Mouse (Mus musculus): ENCODE data around the gene Zfp318. TPM values are rescaled to one million over a fixed set of nuclear protein-coding genes. Genes with fewer than 3 reads are reported as not detected.

Gene Zfp318
- total and polyA plus RNA-seq, 3 experiments, result 7.1 to 15.6 (median 14.9) TPM

DNA sequence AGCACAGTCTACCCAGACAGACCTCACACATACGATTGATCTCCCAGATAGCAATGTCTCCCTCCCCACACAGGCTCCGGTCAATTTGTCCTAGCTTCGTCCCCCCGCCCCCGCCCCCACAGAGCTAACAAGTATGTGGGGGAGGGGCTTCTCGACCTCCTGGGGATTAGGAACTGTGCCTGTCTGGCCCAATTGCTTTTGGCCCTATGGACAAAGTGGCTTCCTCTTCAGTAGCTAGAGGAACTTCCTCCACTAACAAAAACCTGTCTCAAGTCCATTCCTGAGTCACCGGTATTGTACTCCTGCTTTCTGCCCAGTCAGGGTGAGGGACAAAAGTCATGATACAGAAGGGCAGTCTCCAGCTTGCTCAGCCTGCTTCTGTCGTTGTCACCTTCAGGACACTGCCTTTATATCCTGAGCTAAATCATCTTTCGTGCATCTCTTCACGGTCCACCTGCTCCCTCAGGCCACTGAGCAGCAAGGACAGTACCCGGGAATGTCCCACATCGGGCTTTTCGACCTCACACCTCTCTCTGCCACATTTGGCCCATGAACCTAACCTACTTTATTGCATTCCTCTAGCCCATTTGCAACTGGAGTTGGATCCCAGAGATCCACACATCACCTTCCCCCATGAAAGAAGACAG, 69.9 kb downstream of the Zfp318 start:
- no peak overlapping the region for H3K4me3 ChIP-seq
- no peak for DNase-seq
- H3K36me3 ChIP-seq (ENCODE audit: control insufficient read depth, insufficient read depth, low read length), result no peaks in the 10 kb centered on the region
- peaks cover 1% of the 10 kb centered on the region; the same call in 1 of the 2 replicates for H3K4me1 ChIP-seq (ENCODE audit: control insufficient read depth, insufficient read depth, low read length)
- 29% methylated on average over 13 of the region's 13 CpGs for WGBS
- H3K27me3 ChIP-seq (ENCODE audit: control insufficient read depth, insufficient read depth, low read length), result peaks cover 9% of the 10 kb centered on the region
- intact Hi-C loops (cut with DNase I), result no loop called here
- H3K9ac ChIP-seq (ENCODE audit: low read depth, low read length), result no peak overlapping the region
- no peak overlapping the region for H3K27ac ChIP-seq
- no peak for TF ChIP-seq EP300 (IDR thresholded peaks at IDR 0.05; ENCODE audit: insufficient read depth, low read depth, low read length)
- TF ChIP-seq POLR2A (IDR thresholded peaks at IDR 0.05; ENCODE audit: insufficient read depth, low read depth, low read length), result no peak
- TF ChIP-seq CTCF (IDR thresholded peaks at IDR 0.05), result no peak
- H3K79me2 ChIP-seq (replicated peaks; ENCODE audit: control insufficient read depth, insufficient read depth, low read length), result no peaks in the 10 kb centered on the region

- Histone ChIP-seq H3K79me2 (replicated peaks; ENCODE audit: control insufficient read depth, insufficient read depth, low read length) (no peaks in the 10 kb centered on the region), H3K4me1 (ENCODE audit: control insufficient read depth, insufficient read depth, low read length) (peaks cover 1% of the 10 kb centered on the region; the same call in 1 of the 2 replicates), H3K27ac (no peak overlapping the region), H3K9ac (ENCODE audit: low read depth, low read length) (no peak overlapping the region), H3K36me3 (ENCODE audit: control insufficient read depth, insufficient read depth, low read length) (no peaks in the 10 kb centered on the region), H3K4me3 (no peak overlapping the region), H3K27me3 (ENCODE audit: control insufficient read depth, insufficient read depth, low read length) (peaks cover 9% of the 10 kb centered on the region)
- WGBS, result 10% methylated on average over 26 of the region's 26 CpGs
- no peak for DNase-seq
- TF ChIP-seq EP300 (IDR thresholded peaks at IDR 0.05; ENCODE audit: insufficient read depth, low read depth, low read length) (no peak), CTCF (IDR thresholded peaks at IDR 0.05) (peak; percentile 9; the same call in 1 of the 2 replicates)
- intact Hi-C loops (cut with DNase I), result no loop called here
These were observed 70.5 kb downstream of the Zfp318 start for GRCm38 (mm10) chr17:46453970-46454411.

- intact Hi-C loops (cut with DNase I), result no loop called here
- Histone ChIP-seq H3K9ac (ENCODE audit: low read depth, low read length) (no peak overlapping the region), H3K79me2 (replicated peaks; ENCODE audit: control insufficient read depth, insufficient read depth, low read length) (no peaks in the 10 kb centered on the region), H3K27ac (no peak overlapping the region), H3K36me3 (ENCODE audit: control insufficient read depth, insufficient read depth, low read length) (no peaks in the 10 kb centered on the region), H3K27me3 (ENCODE audit: control insufficient read depth, insufficient read depth, low read length) (peaks cover 9% of the 10 kb centered on the region), H3K4me1 (ENCODE audit: control insufficient read depth, insufficient read depth, low read length) (peaks cover 1% of the 10 kb centered on the region; the same call in 1 of the 2 replicates), H3K4me3 (no peak overlapping the region)
- no peak for DNase-seq
- TF ChIP-seq EP300 (IDR thresholded peaks at IDR 0.05; ENCODE audit: insufficient read depth, low read depth, low read length), result no peak
- no peak for TF ChIP-seq CTCF (IDR thresholded peaks at IDR 0.05)
- no peak for TF ChIP-seq POLR2A (IDR thresholded peaks at IDR 0.05; ENCODE audit: insufficient read depth, low read depth, low read length)
- WGBS, result 12% methylated on average over 9 of the region's 9 CpGs
These were observed 71.0 kb downstream of the Zfp318 start for GRCm38 (mm10) chr17:46454539-46454938.

DNA sequence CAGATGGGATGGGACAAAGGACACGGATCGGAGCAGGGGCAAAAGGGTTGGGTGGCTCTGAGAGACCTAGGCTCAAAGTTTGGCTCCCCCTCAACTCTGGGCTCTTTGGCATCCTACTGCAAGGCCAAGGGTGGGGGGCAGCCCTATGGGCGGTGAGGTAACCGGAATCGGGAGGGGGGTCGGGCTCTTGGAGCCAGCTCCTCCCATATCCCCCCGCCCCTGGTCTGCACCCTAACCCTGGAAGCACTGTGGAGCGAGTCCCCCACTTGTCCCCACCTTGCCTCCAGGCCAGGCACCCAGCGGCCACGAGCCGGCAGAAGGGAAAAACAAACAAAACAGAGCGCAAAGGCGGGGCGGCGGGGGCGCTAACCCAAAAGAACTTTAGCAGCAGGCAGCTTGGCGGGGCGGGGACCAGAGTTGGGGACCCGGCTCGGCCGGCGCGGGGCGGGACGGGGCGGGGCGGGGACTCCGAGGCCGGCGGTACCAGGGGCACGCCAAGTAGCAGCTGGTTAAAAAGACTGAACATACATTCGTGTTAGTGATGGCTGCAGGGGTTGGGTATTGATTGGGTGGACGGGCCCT, 71.7 kb downstream of the Zfp318 start:
- 3% methylated on average over 33 of the region's 33 CpGs for WGBS
- no peaks in the 10 kb centered on the region for H3K36me3 ChIP-seq (ENCODE audit: control insufficient read depth, insufficient read depth, low read length)
- H3K4me1 ChIP-seq (ENCODE audit: control insufficient read depth, insufficient read depth, low read length), result peaks cover 1% of the 10 kb centered on the region; the same call in 1 of the 2 replicates
- intact Hi-C loops (cut with DNase I), result no loop called here
- no peak for DNase-seq
- peak overlapping the region; percentile 43 for H3K9ac ChIP-seq (ENCODE audit: low read depth, low read length)
- H3K4me3 ChIP-seq, result peak overlapping the region; percentile 32; the same call in 1 of the 2 replicates
- no peak overlapping the region for H3K27ac ChIP-seq
- no peaks in the 10 kb centered on the region for H3K79me2 ChIP-seq (replicated peaks; ENCODE audit: control insufficient read depth, insufficient read depth, low read length)
- TF ChIP-seq CTCF (IDR thresholded peaks at IDR 0.05) (no peak), POLR2A (IDR thresholded peaks at IDR 0.05; ENCODE audit: insufficient read depth, low read depth, low read length) (no peak), EP300 (IDR thresholded peaks at IDR 0.05; ENCODE audit: insufficient read depth, low read depth, low read length) (no peak)
- peaks cover 9% of the 10 kb centered on the region for H3K27me3 ChIP-seq (ENCODE audit: control insufficient read depth, insufficient read depth, low read length)

DNA sequence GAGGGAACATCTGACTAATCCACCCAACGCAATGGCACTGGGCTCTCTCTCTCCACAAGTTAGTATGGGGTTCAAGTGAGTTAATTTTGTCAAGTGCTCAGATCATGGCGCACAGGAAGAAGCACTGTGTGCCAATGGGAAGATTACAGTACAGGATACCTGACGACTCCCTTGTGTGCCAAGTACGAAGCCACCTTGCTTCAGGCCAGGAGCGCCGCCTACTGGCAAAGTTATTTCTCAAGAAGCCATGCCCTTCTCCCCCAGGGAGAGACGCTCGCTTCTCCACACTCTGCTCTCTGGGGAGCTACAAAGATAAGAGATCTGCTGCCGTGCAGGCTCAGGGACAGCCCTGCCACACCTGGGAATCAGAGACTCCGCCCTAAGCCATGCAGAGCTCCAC, 74.3 kb downstream of the Zfp318 start:
- Histone ChIP-seq H3K4me3 (no peak overlapping the region), H3K9ac (ENCODE audit: low read depth, low read length) (no peak overlapping the region), H3K27me3 (ENCODE audit: control insufficient read depth, insufficient read depth, low read length) (peaks cover 9% of the 10 kb centered on the region), H3K4me1 (ENCODE audit: control insufficient read depth, insufficient read depth, low read length) (peaks cover 1% of the 10 kb centered on the region; the same call in 1 of the 2 replicates), H3K27ac (no peak overlapping the region), H3K79me2 (replicated peaks; ENCODE audit: control insufficient read depth, insufficient read depth, low read length) (no peaks in the 10 kb centered on the region), H3K36me3 (ENCODE audit: control insufficient read depth, insufficient read depth, low read length) (no peaks in the 10 kb centered on the region)
- no peak for DNase-seq
- intact Hi-C loops (cut with DNase I), result no loop called here
- WGBS, result 25% methylated on average over 10 of the region's 10 CpGs
- TF ChIP-seq CTCF (IDR thresholded peaks at IDR 0.05), result peak; percentile 54
- TF ChIP-seq EP300 (IDR thresholded peaks at IDR 0.05; ENCODE audit: insufficient read depth, low read depth, low read length), result no peak
- TF ChIP-seq POLR2A (IDR thresholded peaks at IDR 0.05; ENCODE audit: insufficient read depth, low read depth, low read length), result no peak

DNA sequence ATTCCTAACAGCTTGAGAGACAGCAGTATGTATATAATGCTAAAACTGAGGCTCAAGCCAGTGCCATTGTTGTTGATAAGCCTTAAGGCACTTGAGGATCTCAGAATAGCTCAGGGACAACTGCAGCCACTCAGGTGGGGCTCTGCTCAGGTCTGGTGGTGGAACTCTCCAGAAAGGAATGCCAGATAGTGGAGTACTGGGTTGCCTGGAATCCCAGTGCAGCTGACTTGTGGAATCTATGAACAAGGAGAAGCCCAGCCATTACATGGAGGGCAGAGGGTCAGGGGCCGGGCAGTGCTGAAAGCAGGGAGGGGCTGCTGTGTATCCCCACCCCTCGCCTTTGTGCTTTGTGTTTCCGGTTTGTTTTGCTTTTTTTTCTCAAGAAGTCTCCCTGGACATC, 74.9 kb downstream of the Zfp318 start:
- Histone ChIP-seq H3K4me1 (ENCODE audit: control insufficient read depth, insufficient read depth, low read length) (peaks cover under 1% of the 10 kb centered on the region; the same call in 1 of the 2 replicates), H3K9ac (ENCODE audit: low read depth, low read length) (no peak overlapping the region), H3K36me3 (ENCODE audit: control insufficient read depth, insufficient read depth, low read length) (no peaks in the 10 kb centered on the region), H3K27ac (no peak overlapping the region), H3K27me3 (ENCODE audit: control insufficient read depth, insufficient read depth, low read length) (peaks cover 8% of the 10 kb centered on the region), H3K4me3 (no peak overlapping the region), H3K79me2 (replicated peaks; ENCODE audit: control insufficient read depth, insufficient read depth, low read length) (no peaks in the 10 kb centered on the region)
- no peak for TF ChIP-seq CTCF (IDR thresholded peaks at IDR 0.05)
- TF ChIP-seq EP300 (IDR thresholded peaks at IDR 0.05; ENCODE audit: insufficient read depth, low read depth, low read length), result peak; percentile 43; the same call in 1 of the 2 replicates
- intact Hi-C loops (cut with DNase I), result no loop called here
- WGBS, result 16% methylated on average over 3 of the region's 3 CpGs
- DNase-seq, result no peak

All from heart, adult 2 months (tissue).